Mouse (Mus musculus) CD4-positive, CD25-positive, alpha-beta regulatory T cell, adult 4 months (primary cell): ENCODE data around the gene Mtmr6. TPM values are rescaled to one million over a fixed set of nuclear protein-coding genes. Genes with fewer than 3 reads are reported as not detected.
"Not testable (repeated sequence)": the region's sequence is repeated elsewhere in the genome, so short reads cannot be mapped to it uniquely, and the experiment has no call there.

Experiments used
- ATAC-seq: one replicate; pipeline ENCODE4 v1.8.0; 2017
- polyA plus RNA-seq, 2 experiments: library from polyadenylated mRNA; unstranded; fragments of 100-300 nt; shearing (Covaris generic); gene quantifications; one replicate each; pipeline ENCODE4 v1.2.1; 2017

Mtmr6 gene
- polyA plus RNA-seq, 2 experiments from 2014 or later, result 45.4 to 59.2 TPM

DNA sequence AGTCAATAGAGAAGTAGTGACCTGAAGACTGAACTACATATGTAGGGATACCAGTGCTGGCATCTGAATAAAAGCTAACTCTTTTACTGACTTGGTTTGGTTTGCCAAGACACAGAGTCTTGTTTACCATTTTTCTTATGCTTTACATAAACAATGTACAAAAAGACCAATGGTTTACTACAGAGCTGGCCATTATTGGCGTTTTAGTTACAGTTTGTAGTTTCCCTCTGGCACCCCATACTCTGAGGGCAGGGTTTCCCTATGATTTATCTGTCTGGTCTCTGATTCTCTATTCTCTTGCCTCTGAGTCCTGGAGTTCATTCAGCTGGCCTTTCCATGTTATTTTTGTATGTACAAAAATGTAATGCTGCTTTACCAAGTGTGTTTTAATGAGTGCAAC, 30.5 kb downstream of the Mtmr6 start:
- no peak for ATAC-seq

GRCm38 (mm10) chr14:60300224-60300991, 35.4 kb downstream of the Mtmr6 start:
- no peak for ATAC-seq

DNA sequence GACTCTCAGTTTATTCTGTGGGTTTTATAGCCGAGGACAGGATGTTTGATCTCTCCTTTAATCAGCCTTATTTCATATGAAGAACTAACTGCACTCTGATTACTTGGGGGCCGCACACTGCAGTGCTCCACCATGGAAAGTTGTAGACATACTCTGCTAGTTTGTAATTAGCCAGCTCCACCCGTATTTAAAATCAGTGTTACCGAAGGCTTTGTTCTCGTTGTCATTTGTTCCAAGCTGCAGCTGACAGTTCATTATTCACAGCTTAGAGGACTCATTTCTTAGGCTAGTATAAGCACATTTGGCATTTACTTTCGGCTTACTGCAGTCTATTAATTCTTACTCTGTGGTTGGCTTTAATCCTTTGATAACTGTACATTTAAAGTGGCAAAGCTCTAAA, 36.0 kb downstream of the Mtmr6 start:
- no peak for ATAC-seq

DNA sequence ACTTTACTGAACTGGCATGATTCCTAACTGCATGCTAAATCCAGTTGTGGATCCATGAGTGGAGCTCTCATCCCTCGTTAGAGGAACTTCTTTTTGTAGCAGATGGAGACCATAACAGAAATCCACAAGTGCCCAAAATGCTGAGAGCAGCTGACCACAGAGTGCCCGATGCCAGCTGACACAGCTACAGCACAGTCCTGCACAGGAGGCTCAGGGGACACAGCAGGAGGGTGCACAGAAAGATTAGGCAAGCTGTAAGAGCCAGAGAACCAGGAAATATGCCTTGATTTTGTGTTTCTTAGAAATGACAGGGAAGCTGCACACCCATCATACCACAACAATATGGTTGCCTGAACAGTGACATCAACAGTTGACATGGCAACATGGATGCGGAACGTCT, 37.4 kb downstream of the Mtmr6 start:
- ATAC-seq, result no peak

GRCm38 (mm10) chr14:60304441-60305220, 39.6 kb downstream of the Mtmr6 start:
- no peak for ATAC-seq

DNA sequence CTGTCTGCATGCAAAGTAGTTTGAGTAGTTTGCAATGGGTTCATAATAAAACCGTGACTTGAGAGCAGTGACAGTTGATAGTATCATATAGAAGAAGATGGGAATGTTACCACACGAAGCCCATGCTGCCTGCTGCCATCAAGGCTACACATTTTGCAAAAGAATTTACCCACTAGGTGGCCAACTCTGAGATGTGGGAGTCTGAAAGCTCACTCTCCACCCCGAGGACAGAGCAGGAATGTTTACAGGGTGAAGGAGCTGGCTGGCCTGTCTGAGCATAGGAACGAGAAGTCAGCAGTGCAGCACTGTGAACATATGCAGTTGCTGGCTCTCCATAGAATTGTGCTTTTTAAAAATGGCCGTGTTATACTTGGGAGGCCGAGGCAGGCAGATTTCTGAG, 43.1 kb downstream of the Mtmr6 start:
- ATAC-seq, result no peak

DNA sequence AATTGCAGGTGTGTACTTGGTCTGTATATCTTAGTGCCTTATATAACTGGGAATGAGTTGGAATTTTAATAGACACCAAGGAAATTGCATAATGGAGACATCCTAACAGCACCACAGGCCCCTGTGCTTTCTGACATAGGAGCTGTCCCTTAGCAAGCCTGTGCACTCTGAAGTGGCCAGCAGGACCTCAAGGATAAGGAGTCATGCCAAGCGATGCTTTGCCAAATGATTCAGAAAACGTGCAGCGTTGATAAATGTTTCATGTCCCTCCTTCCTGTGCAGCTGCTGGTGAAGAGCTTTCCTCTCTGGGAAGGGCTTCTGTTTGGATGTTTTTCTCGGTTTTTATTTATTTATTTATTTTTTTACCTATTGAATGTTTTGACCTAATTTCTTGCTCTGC, 45.7 kb downstream of the Mtmr6 start:
- ATAC-seq, result no peak

DNA sequence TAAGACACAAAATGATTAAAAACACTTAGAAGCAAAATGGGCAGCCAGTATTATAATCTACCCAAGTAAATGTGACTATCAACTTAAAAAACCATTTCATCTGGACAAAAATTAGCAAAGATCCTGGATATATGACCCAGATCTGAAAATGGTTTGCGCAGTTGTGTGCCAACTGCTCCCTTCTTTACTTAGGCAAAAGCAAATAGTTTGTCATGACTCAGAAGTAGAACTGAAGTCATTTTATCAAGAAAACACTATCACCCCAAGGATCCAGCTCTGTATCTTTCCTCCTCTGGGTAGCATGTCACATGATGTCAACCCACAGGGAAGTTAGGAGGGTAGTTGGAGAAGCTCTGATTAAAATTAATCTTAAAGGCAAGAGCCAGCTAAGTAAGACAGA, 54.2 kb downstream of the Mtmr6 start:
- ATAC-seq, result no peak

DNA sequence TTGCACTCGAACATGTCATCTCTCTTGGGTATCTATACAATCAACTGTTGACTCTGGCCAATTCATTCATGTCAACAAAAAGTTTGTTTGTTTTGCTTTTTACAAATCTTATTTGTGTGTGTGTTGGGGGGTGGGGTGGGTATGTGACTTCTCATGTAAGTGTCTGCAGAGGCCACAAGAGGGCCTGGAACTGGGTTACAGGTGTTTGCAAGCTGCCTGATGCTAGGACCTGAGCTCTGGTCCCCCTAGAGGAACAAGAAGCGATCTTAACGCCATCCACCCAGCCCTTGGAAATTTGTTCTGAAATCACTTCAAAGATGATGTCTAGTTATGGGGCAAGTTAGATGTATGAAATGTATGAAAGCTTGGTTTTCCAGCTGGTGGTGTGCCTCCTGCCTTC, 55.8 kb downstream of the Mtmr6 start:
- ATAC-seq, result no peak

GRCm38 (mm10) chr14:60340001-60340400, 75.0 kb downstream of the Mtmr6 start:
- not testable (repeated sequence) for ATAC-seq

GRCm38 (mm10) chr14:60340570-60340969, 75.5 kb downstream of the Mtmr6 start:
- ATAC-seq, result no peak

DNA sequence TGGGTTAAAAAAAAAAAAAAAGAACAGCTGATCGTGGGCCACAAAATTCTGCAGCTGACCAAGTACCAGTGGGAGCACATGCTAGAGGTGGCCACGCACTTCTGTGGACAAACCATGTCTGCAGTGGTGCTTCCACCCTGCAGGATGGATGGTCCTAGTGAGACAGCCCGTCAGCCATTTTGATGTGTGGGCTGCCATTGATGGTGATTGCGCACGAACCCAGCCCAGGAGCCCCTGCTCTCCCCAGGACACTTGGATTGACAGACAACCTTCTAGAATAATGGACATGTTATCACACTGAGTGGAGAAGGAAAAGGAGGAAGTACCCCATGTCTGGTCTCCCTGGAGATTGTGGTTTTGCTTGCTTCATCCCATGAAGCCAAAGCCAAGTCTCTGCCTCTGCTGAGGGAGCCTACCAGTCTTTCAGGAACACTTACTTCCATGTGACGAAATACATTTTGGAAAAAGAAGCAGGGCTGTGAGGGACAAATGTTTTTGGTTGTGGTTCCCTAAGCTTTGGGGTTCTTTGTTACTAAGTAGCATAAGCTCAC, 80.4 kb downstream of the Mtmr6 start:
- no peak for ATAC-seq

Other genes starting within 250 kb of the Mtmr6 start
- 1 to 10 TPM in 1 of 2 experiments, under 1 TPM in 1; 0.98 to 1.9 TPM for gene Atp8a2, start 68.0 kb upstream of the Mtmr6 start, polyA plus RNA-seq
- under 1 TPM; 0.09 to 0.30 TPM for gene Nupl1, start 13.8 kb upstream of the Mtmr6 start, polyA plus RNA-seq
- gene Gm49336, start 13.7 kb upstream of the Mtmr6 start, polyA plus RNA-seq, result 10 to 100 TPM; 14.7 to 20.6 TPM
- not detected for gene Amer2, start 108.0 kb downstream of the Mtmr6 start, polyA plus RNA-seq